Mouse (Mus musculus) CD4-positive, CD25-positive, alpha-beta regulatory T cell (primary cell): ENCODE results near the gene Phpt1. TPM values are rescaled to one million over a fixed set of nuclear protein-coding genes. Genes with fewer than 3 reads are reported as not detected.

Experiments
- polyA plus RNA-seq: library from polyadenylated mRNA; unstranded; fragments of 100-300 nt; shearing (Covaris generic); gene quantifications from one replicate; pipeline ENCODE4 v1.2.1, GENCODE M21; 2017

Phpt1 gene
- polyA plus RNA-seq, result 72.2 TPM

GRCm38 (mm10) chr2:25574579-25575431 lies at the start of gene Phpt1, which contains the start of gene Mamdc4:
Gene Phpt1 (minus strand): TSS chr2:25575224.
Gene Mamdc4 (minus strand): TSS chr2:25574845.

DNA sequence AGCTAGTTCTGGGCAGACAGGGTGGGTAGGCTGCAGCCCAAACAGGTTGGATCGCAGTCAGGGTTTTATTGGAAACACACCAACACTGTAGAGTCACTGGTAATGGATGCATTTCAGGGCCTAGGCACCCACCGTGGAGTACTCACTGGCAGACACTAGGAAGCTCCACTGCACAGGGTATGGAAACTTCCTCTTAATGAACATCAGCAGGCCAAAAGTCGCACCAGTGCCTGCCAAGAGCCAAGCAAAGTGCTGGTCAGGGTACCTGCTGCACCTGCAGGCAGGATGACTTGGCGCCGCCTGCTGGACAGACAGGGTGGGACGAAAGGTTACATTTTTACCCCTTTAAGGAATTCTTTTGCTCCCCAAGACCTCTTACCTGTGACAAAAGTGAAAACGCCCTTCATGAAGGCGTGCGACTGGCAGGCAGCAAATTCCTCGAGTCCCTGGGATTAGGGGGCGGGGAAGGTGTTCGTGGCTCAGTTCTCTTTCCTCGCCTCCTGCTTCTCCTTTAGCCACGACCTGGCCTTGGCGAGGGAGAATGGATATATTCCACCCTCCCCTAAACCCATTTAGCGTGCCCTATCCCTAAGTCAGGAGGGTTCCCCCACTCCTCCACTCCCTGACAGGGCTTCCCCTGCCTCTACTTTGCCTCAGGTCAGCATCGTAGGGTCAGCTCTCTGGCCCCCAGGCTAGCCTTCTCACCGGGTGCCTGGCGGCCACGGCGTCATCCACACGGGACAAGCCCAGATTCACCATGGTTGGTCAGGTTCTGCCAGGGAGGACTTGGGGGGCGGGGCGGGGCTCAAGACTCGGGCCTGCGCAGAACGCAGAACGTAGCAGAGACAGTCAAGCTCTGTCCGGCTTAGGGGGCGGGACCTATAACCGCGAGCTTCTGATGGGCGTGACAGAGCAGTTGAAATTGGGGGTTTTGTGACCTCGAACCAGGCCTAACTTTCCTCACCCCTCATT lies 46.5 kb upstream of the Phpt1 start, which contains the start of gene Tmem141:
Gene Tmem141, minus strand, starts transcription at position 777 of the 972 bp plus-strand sequence.

GRCm38 (mm10) chr2:25617578-25617977 lies 42.6 kb upstream of the Phpt1 start, which contains the start of gene Ccdc183:
Gene Ccdc183 (minus strand): TSS chr2:25617678.

DNA sequence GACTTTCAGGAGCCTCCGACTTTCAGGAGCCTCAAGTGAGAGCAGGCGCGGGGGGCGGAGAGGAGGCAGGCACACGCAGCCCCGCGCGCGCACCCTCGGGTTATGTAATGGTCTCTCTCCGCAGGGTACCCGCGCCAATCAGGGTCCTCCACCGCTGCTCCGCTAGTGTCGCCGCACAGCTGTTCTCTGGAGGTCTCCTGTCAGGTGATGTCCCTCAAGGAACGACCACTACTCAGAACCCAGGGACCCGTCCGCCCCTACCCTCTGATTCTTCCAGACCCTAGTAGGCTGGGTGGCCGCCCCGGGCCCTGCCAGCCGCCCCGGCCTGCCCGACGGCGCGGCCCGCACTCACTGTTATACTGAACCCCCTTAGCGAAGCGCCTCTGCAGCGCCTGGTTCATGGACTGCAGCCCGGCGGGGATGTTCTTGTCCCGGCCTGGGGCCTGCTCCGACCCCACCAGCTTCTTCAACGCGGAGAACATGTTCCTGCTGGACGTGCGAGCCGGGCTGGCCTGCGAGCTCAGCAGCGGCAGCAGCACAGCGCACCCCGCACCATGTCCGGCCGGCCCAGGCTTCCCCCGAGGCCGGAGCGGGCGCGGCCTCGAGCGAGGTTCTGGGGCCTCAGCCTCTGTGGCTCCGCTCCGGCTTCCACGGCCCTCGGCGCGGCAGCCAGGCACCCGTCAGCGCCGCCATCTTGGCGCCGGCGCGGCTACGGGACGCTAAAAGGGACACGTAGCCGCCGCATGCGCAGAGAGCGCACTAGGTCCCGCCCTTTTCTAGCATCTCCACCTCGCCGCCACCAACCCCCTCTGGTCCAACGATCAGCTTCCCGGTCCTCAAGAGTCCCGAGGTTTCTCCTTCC lies 33.0 kb upstream of the Phpt1 start, which contains the start of gene Rabl6:
Gene Rabl6, minus strand, starts transcription at position 761 of the 862 bp plus-strand sequence.

GRCm38 (mm10) chr2:25581294-25581864 lies 6.4 kb upstream of the Phpt1 start, which contains the start of gene Ajm1:
Gene Ajm1 (minus strand): TSS chr2:25581757.

GRCm38 (mm10) chr2:25557221-25557963 lies 17.6 kb downstream of the Phpt1 start, which contains the start of gene Edf1:
Gene Edf1 (plus strand): TSS chr2:25557847.

DNA sequence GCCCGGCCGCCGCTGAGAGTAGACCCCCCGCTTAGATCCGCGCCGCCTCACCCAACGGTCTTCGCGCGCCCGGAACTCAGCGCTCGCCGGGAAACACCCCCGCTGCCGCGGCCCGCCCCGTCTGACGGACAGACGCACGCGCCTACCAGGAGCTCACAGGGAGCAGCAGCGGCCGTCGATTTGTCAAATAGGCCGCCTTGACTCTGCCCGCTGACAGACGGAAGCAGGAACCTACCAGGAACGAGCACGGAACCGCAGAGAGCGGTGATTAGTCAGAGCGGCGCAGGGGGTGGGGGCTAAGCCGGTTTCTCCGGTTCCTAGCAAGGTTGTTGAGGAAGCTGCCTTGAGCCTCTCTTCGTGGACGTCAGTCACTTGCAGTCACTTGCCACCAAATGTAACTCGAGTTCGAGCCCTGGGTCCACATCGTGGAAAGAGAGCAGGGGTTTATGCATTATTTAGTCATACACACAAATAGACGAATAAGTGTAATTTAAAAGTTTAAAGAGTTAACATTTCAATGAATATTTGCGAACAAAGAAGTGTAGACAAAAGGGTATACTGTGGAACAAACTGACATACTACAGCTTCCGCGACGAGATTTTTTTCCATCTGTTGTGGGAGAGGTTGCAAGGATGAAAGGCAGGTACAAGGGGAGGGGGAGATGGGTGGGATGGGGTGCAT lies 28.1 kb downstream of the Phpt1 start, which contains the start of gene Traf2:
Gene Traf2, minus strand, starts transcription at position 130 of the 681 bp plus-strand sequence.

Other genes starting within 250 kb of the Phpt1 start
- gene Man1b1, start 242.9 kb downstream of the Phpt1 start, polyA plus RNA-seq, result 21.4 TPM
- 20.6 TPM for gene Dpp7, start 218.9 kb downstream of the Phpt1 start, polyA plus RNA-seq
- gene Uap1l1, start 209.5 kb downstream of the Phpt1 start, polyA plus RNA-seq, result 40.8 TPM
- 0.87 TPM for gene Sapcd2, start 202.9 kb downstream of the Phpt1 start, polyA plus RNA-seq
- gene Entpd2, start 179.3 kb downstream of the Phpt1 start, polyA plus RNA-seq, result not detected
- 0.96 TPM for gene Npdc1, start 175.9 kb downstream of the Phpt1 start, polyA plus RNA-seq
- gene Fut7, start 152.0 kb downstream of the Phpt1 start, polyA plus RNA-seq, result 5.3 TPM
- gene Abca2, start 146.5 kb downstream of the Phpt1 start, polyA plus RNA-seq, result 74.7 TPM
- 3.2 TPM for gene Clic3, start 118.4 kb downstream of the Phpt1 start, polyA plus RNA-seq
- gene Paxx, start 114.1 kb downstream of the Phpt1 start, polyA plus RNA-seq, result 112 TPM
- gene Ptgds, start 105.2 kb downstream of the Phpt1 start, polyA plus RNA-seq, result not detected
- gene Lcn12, start 81.3 kb downstream of the Phpt1 start, polyA plus RNA-seq, result not detected
- 110 TPM for gene Fbxw5, start 74.5 kb downstream of the Phpt1 start, polyA plus RNA-seq
- gene C8g, start 73.5 kb downstream of the Phpt1 start, polyA plus RNA-seq, result 9.6 TPM
- 80.4 TPM for gene Traf2, start 28.3 kb downstream of the Phpt1 start, polyA plus RNA-seq
- gene Edf1, start 17.4 kb downstream of the Phpt1 start, polyA plus RNA-seq, result 341 TPM
- gene Mamdc4, start 379 bp downstream of the Phpt1 start, polyA plus RNA-seq, result 1.4 TPM
- gene Ajm1, start 6.5 kb upstream of the Phpt1 start, polyA plus RNA-seq, result 0.20 TPM
- gene Rabl6, start 33.3 kb upstream of the Phpt1 start, polyA plus RNA-seq, result 51.6 TPM
- not detected for gene Ccdc183, start 42.5 kb upstream of the Phpt1 start, polyA plus RNA-seq
- 1.1 TPM for gene Tmem141, start 46.8 kb upstream of the Phpt1 start, polyA plus RNA-seq
- gene Fcna, start 52.8 kb upstream of the Phpt1 start, polyA plus RNA-seq, result 2.9 TPM
- gene Lcn8, start 77.9 kb upstream of the Phpt1 start, polyA plus RNA-seq, result not detected
- not detected for gene Lcn5, start 82.7 kb upstream of the Phpt1 start, polyA plus RNA-seq
- gene Lcn6, start 101.6 kb upstream of the Phpt1 start, polyA plus RNA-seq, result not detected
- gene Lcn10, start 107.5 kb upstream of the Phpt1 start, polyA plus RNA-seq, result 0.22 TPM
- not detected for gene Obp2a, start 124.8 kb upstream of the Phpt1 start, polyA plus RNA-seq
- gene Bmyc, start 131.5 kb upstream of the Phpt1 start, polyA plus RNA-seq, result 177 TPM
- not detected for gene Obp2b, start 161.8 kb upstream of the Phpt1 start, polyA plus RNA-seq
- not detected for gene Lcn3, start 190.3 kb upstream of the Phpt1 start, polyA plus RNA-seq
- gene Lcn11, start 201.8 kb upstream of the Phpt1 start, polyA plus RNA-seq, result not detected
- gene Gm13539, start 207.0 kb upstream of the Phpt1 start, polyA plus RNA-seq, result not detected
- not detected for gene Glt6d1, start 240.6 kb upstream of the Phpt1 start, polyA plus RNA-seq
- gene Lcn9, start 247.9 kb upstream of the Phpt1 start, polyA plus RNA-seq, result not detected